Mouse (Mus musculus) thymus, adult 2 months (tissue): ENCODE results near the gene Rpsa. TPM values are rescaled to one million over a fixed set of nuclear protein-coding genes. Genes with fewer than 3 reads are reported as not detected.

Experiments
- DNase-seq: peaks from one replicate; pipeline ENCODE4 v3.0.0; 2021
- H3K27ac ChIP-seq: fragments of 200-500 bp; 2 replicates; pipeline ENCODE4 v1.5.1; 2012; ENCODE audit warnings: low read length, control low read depth; ENCODE audit not compliant: control insufficient read depth, insufficient read depth
- H3K27me3 ChIP-seq: fragments of 200-500 bp; 2 replicates; pipeline ENCODE4 v1.6.1; 2012; ENCODE audit warnings: mild to moderate bottlenecking, low read length, moderate library complexity, mixed read lengths; ENCODE audit not compliant: control insufficient read depth, insufficient read depth
- H3K36me3 ChIP-seq: fragments of 200-500 bp; 2 replicates; pipeline ENCODE4 v1.6.1; 2012; ENCODE audit warnings: mild to moderate bottlenecking, low read length, moderate library complexity; ENCODE audit not compliant: control insufficient read depth, insufficient read depth
- H3K4me1 ChIP-seq: fragments of 200-500 bp; replicated peaks from 2 replicates; pipeline ENCODE4 v1.6.1; 2012; ENCODE audit warnings: low read length; ENCODE audit not compliant: control insufficient read depth, insufficient read depth
- H3K4me3 ChIP-seq: fragments of 200-500 bp; 2 replicates; pipeline ENCODE4 v1.5.1; 2012; ENCODE audit warnings: mild to moderate bottlenecking, low read length, control low read depth, moderate library complexity; ENCODE audit not compliant: control insufficient read depth, insufficient read depth
- CTCF ChIP-seq: fragments of 200-500 bp; IDR thresholded peaks from 2 replicates; pipeline ENCODE4 v1.5.1; 2012; ENCODE audit warnings: mild to moderate bottlenecking, control low read depth, low read length, moderate library complexity, borderline replicate concordance; ENCODE audit not compliant: control insufficient read depth, poor library complexity, insufficient read depth; ENCODE audit errors: extremely low read depth
- POLR2A ChIP-seq: fragments of 200-500 bp; IDR thresholded peaks from 2 replicates; pipeline ENCODE4 v1.6.1; 2012; ENCODE audit warnings: mild to moderate bottlenecking, low read length, control low read depth, moderate library complexity; ENCODE audit not compliant: control insufficient read depth, poor library complexity, insufficient read depth; ENCODE audit errors: extremely low read depth
- WGBS: fragments of 180-500 bp; shearing (Covaris S2); methylation state at CpG from one replicate; pipeline ENCODE4 v1.1.7; 2018; 5-methylcytosine and 5-hydroxymethylcytosine counted together
- polyA plus RNA-seq: library from polyadenylated mRNA; depleted of rRNA; stranded (reverse); fragments of >200 nt; gene quantifications from 2 replicates; pipeline ENCODE4 v1.2.3, GENCODE M21; 2012

Rpsa gene
- polyA plus RNA-seq, 1 experiment = 5,416 TPM

GRCm38 (mm10) chr9:120133755-120134475 is 6.4 kb downstream of the Rpsa start:
- H3K4me1 ChIP-seq = peaks cover 5% of the 10 kb centered on the region
- no peak for DNase-seq
- TF ChIP-seq POLR2A (no peak), CTCF (no peak)
- no peaks in the 10 kb centered on the region for H3K27me3 ChIP-seq
- no peak overlapping the region for H3K27ac ChIP-seq
- H3K4me3 ChIP-seq = no peak overlapping the region
- 88% methylated on average over 6 of the region's 6 CpGs for WGBS
- H3K36me3 ChIP-seq = peaks cover 36% of the 10 kb centered on the region

GRCm38 (mm10) chr9:120134529-120135160 is 7.2 kb downstream of the Rpsa start:
- no peak for TF ChIP-seq POLR2A
- TF ChIP-seq CTCF = no peak
- Histone ChIP-seq H3K4me3 (no peak overlapping the region), H3K27ac (no peak overlapping the region), H3K36me3 (peaks cover 29% of the 10 kb centered on the region), H3K4me1 (no peaks in the 10 kb centered on the region), H3K27me3 (no peaks in the 10 kb centered on the region)
- 89% methylated on average over 13 of the region's 13 CpGs for WGBS
- no peak for DNase-seq

GRCm38 (mm10) chr9:120135454-120135853 is 8.0 kb downstream of the Rpsa start:
- 97% methylated on average over 11 of the region's 11 CpGs for WGBS
- TF ChIP-seq CTCF (no peak), POLR2A (no peak)
- DNase-seq = no peak
- Histone ChIP-seq H3K36me3 (peaks cover 23% of the 10 kb centered on the region), H3K27ac (no peak overlapping the region), H3K4me1 (no peaks in the 10 kb centered on the region), H3K27me3 (no peaks in the 10 kb centered on the region), H3K4me3 (no peak overlapping the region)

- no peak overlapping the region for H3K27ac ChIP-seq
- WGBS = 11% methylated on average over 4 of the region's 4 CpGs
- no peaks in the 10 kb centered on the region for H3K27me3 ChIP-seq
- TF ChIP-seq CTCF (no peak), POLR2A (no peak)
- no peaks in the 10 kb centered on the region for H3K4me1 ChIP-seq
- H3K36me3 ChIP-seq = no peaks in the 10 kb centered on the region
- H3K4me3 ChIP-seq = no peak overlapping the region
- peak; percentile 72 for DNase-seq
Observed at GRCm38 (mm10) chr9:120140652-120141051, 13.2 kb downstream of the Rpsa start.

- H3K36me3 ChIP-seq = no peaks in the 10 kb centered on the region
- WGBS = 90% methylated on average over 13 of the region's 13 CpGs
- DNase-seq = no peak
- no peak overlapping the region for H3K4me3 ChIP-seq
- H3K27me3 ChIP-seq = no peaks in the 10 kb centered on the region
- H3K27ac ChIP-seq = no peak overlapping the region
- no peaks in the 10 kb centered on the region for H3K4me1 ChIP-seq
- TF ChIP-seq POLR2A (no peak), CTCF (no peak)
Observed at GRCm38 (mm10) chr9:120144474-120144873, 17.0 kb downstream of the Rpsa start.

- no peak for DNase-seq
- H3K4me3 ChIP-seq = no peak within 1 kb of the TSS
- no peak within 1 kb of the TSS for H3K27ac ChIP-seq
- TF ChIP-seq POLR2A = no peak
- no peak for TF ChIP-seq CTCF
- no peaks in the 10 kb centered on the region for H3K36me3 ChIP-seq
- H3K27me3 ChIP-seq = no peaks in the 10 kb centered on the region
- whole genome bisulfite sequencing = 88% methylated on average over 11 of the region's 11 CpGs
- no peaks in the 10 kb centered on the region for H3K4me1 ChIP-seq
Observed at GRCm38 (mm10) chr9:120149222-120149828, 21.8 kb downstream of the Rpsa start, which contains the start of gene Mobp. TSS of gene Mobp (plus strand) at chr9:120149707.
